Mouse (Mus musculus) bone marrow macrophage, adult 2 months (primary cell): Measurements from ENCODE around the gene Gng7.

Experiments
- CTCF ChIP-seq: IDR thresholded peaks from 2 replicates; pipeline ENCODE4 v1.5.1; 2012; ENCODE audit warnings: low read depth, mild to moderate bottlenecking, low read length, moderate library complexity
- POLR2A ChIP-seq: IDR thresholded peaks from 2 replicates; pipeline ENCODE4 v1.6.1; 2012; ENCODE audit warnings: mild to moderate bottlenecking, low read depth, low read length, borderline replicate concordance

- no peak for TF ChIP-seq CTCF
- no peak for TF ChIP-seq POLR2A
These were observed 110.6 kb downstream of the Gng7 start for GRCm38 (mm10) chr10:80904004-80904693.
